8 mouse cellular contexts compared by ENCODE assay signal in the genomic region with DNA sequence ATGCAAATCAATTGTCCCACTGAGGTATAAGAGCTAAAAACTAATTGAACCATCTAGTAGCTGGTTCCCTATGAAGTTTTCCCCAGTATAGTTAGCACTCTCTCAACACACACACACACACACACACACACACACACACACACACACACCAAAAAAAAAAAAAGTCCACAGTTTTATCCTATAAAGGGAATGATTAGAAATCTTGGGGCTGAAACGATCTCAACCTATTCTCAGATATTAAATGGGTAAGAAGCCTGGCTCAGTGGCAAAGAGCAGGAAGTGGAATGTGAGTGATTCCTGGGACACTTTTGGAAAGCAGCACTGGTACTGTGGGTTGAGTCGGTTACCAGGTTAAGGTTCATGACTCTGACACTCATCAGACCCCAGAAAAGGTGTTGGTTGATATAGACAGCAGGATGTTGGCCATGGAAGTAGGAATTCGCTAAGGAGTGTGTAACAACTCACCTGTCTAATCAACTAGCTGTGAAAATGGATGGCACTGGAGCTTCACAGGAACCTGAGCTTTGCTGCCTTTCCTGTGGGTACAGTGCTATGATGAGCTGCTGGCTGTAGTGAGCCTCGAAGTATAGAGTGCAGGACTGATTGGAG.
DNase-seq lines count a peak whose midpoint lies in the region; ATAC-seq and TF ChIP-seq lines count a peak whose summit lies in the region.

No protein-coding gene starts in this region.

- ATAC-seq in neural tube, embryonic 15.5 days (ENCODE audit: low FRiP score), result no peak
- ATAC-seq in forebrain, embryonic 11.5 days (replicated peaks; ENCODE audit: low FRiP score), result peak; percentile 87
- ATAC-seq in hindbrain, embryonic 14.5 days (ENCODE audit: low FRiP score), result peak; percentile 75; the same call in 1 of the 2 replicates
- peak; percentile 87; the same call in 1 of the 2 replicates for ATAC-seq in limb, embryonic 12.5 days (ENCODE audit: insufficient number of reproducible peaks, insufficient read depth, low FRiP score, low TSS enrichment, low read depth)
- peak; percentile 71 for ATAC-seq in midbrain, embryonic 14.5 days (ENCODE audit: low FRiP score, low TSS enrichment)

- H3K9me3 ChIP-seq in neural tube, embryonic 15.5 days (replicated peaks), result peaks cover 9% of the 10 kb centered on the region; the same call in 1 of the 2 replicates
- peaks cover 14% of the 10 kb centered on the region for H3K9me3 ChIP-seq in forebrain, embryonic 11.5 days (ENCODE audit: control insufficient read depth, low read length)
- peaks cover 35% of the 10 kb centered on the region for H3K9me3 ChIP-seq in hindbrain, embryonic 14.5 days (ENCODE audit: control insufficient read depth, low read length)
- H3K9me3 ChIP-seq in limb, embryonic 12.5 days, result peaks cover 52% of the 10 kb centered on the region
- peaks cover 20% of the 10 kb centered on the region for H3K9me3 ChIP-seq in midbrain, embryonic 14.5 days (ENCODE audit: control insufficient read depth, low read length)

- TF ChIP-seq POLR2A in brain, embryonic 14.5 days (IDR thresholded peaks at IDR 0.05; ENCODE audit: borderline replicate concordance, extremely low read depth, insufficient read depth, insufficient read length, poor library complexity, severe bottlenecking), result no peak

- H3K9ac ChIP-seq in neural tube, embryonic 15.5 days (replicated peaks), result no peak overlapping the region
- H3K9ac ChIP-seq in forebrain, embryonic 11.5 days (ENCODE audit: low read length), result no peak overlapping the region
- H3K9ac ChIP-seq in hindbrain, embryonic 14.5 days, result no peak overlapping the region
- no peak overlapping the region for H3K9ac ChIP-seq in limb, embryonic 12.5 days (replicated peaks)
- H3K9ac ChIP-seq in midbrain, embryonic 14.5 days (replicated peaks; ENCODE audit: low read length), result no peak overlapping the region

- no peak for TF ChIP-seq CTCF in brain, embryonic 14.5 days (IDR thresholded peaks at IDR 0.05; ENCODE audit: borderline replicate concordance, extremely low read depth, insufficient read depth, insufficient read length)

- H3K4me2 ChIP-seq in neural tube, embryonic 15.5 days, result no peak overlapping the region
- H3K4me2 ChIP-seq in forebrain, embryonic 11.5 days (ENCODE audit: low read depth, low read length, severe bottlenecking), result no peak overlapping the region
- no peak overlapping the region for H3K4me2 ChIP-seq in hindbrain, embryonic 14.5 days (replicated peaks)
- H3K4me2 ChIP-seq in limb, embryonic 12.5 days, result no peak overlapping the region
- no peak overlapping the region for H3K4me2 ChIP-seq in midbrain, embryonic 14.5 days (ENCODE audit: low read length)

- H3K4me1 ChIP-seq in neural tube, embryonic 15.5 days, result no peaks in the 10 kb centered on the region
- H3K4me1 ChIP-seq in forebrain, embryonic 11.5 days (replicated peaks; ENCODE audit: control insufficient read depth, insufficient read depth, low read length), result no peaks in the 10 kb centered on the region
- no peaks in the 10 kb centered on the region for H3K4me1 ChIP-seq in hindbrain, embryonic 14.5 days (replicated peaks; ENCODE audit: control insufficient read depth, insufficient read depth, low read length)
- H3K4me1 ChIP-seq in limb, embryonic 12.5 days (replicated peaks), result no peaks in the 10 kb centered on the region
- no peaks in the 10 kb centered on the region for H3K4me1 ChIP-seq in midbrain, embryonic 14.5 days (ENCODE audit: control insufficient read depth, insufficient read depth, low read length)

- H3K27me3 ChIP-seq in neural tube, embryonic 15.5 days (replicated peaks), result no peaks in the 10 kb centered on the region
- H3K27me3 ChIP-seq in forebrain, embryonic 11.5 days (ENCODE audit: control insufficient read depth, insufficient read depth, low read length), result no peaks in the 10 kb centered on the region
- H3K27me3 ChIP-seq in hindbrain, embryonic 14.5 days (ENCODE audit: control insufficient read depth, insufficient read depth, low read length), result no peaks in the 10 kb centered on the region
- no peaks in the 10 kb centered on the region for H3K27me3 ChIP-seq in limb, embryonic 12.5 days
- no peaks in the 10 kb centered on the region for H3K27me3 ChIP-seq in midbrain, embryonic 14.5 days (ENCODE audit: control insufficient read depth, insufficient read depth, low read length)

- H3K4me3 ChIP-seq in neural tube, embryonic 15.5 days (replicated peaks), result no peak overlapping the region
- H3K4me3 ChIP-seq in forebrain, embryonic 11.5 days (ENCODE audit: low read depth, low read length), result no peak overlapping the region
- H3K4me3 ChIP-seq in hindbrain, embryonic 14.5 days (replicated peaks; ENCODE audit: low read length), result no peak overlapping the region
- H3K4me3 ChIP-seq in limb, embryonic 12.5 days (replicated peaks), result no peak overlapping the region
- no peak overlapping the region for H3K4me3 ChIP-seq in midbrain, embryonic 14.5 days (replicated peaks; ENCODE audit: low read depth, low read length)

- 64% methylated on average over 4 of the region's 4 CpGs for WGBS in neural tube, embryonic 15.5 days
- WGBS in forebrain, embryonic 11.5 days, result 64% methylated on average over 4 of the region's 4 CpGs
- 67% methylated on average over 4 of the region's 4 CpGs for WGBS in hindbrain, embryonic 14.5 days
- 68% methylated on average over 4 of the region's 4 CpGs for WGBS in limb, embryonic 12.5 days
- WGBS in midbrain, embryonic 14.5 days, result 60% methylated on average over 4 of the region's 4 CpGs

- no peak overlapping the region for H3K27ac ChIP-seq in neural tube, embryonic 15.5 days (replicated peaks)
- H3K27ac ChIP-seq in forebrain, embryonic 11.5 days (ENCODE audit: low read depth, low read length), result no peak overlapping the region
- H3K27ac ChIP-seq in hindbrain, embryonic 14.5 days, result no peak overlapping the region
- H3K27ac ChIP-seq in limb, embryonic 12.5 days, result no peak overlapping the region
- no peak overlapping the region for H3K27ac ChIP-seq in midbrain, embryonic 14.5 days (replicated peaks; ENCODE audit: low read depth, low read length)

- peak; percentile 98 for DNase-seq in neural tube, embryonic 10.5 days (ENCODE audit: extremely low spot score, low spot score)
- DNase-seq in brain, embryonic 14.5 days (ENCODE audit: low read depth), result peak; percentile 94
- peak; percentile 94 for DNase-seq in forebrain, embryonic 11.5 days (ENCODE audit: low spot score)
- DNase-seq in hindbrain, embryonic 14.5 days (ENCODE audit: low spot score), result peak; percentile 97
- DNase-seq in midbrain, embryonic 14.5 days, result peak; percentile 94
- DNase-seq in testis, postnatal 14 days (ENCODE audit: low spot score), result peak; percentile 59

- H3K36me3 ChIP-seq in neural tube, embryonic 15.5 days, result no peaks in the 10 kb centered on the region
- no peaks in the 10 kb centered on the region for H3K36me3 ChIP-seq in forebrain, embryonic 11.5 days (ENCODE audit: control insufficient read depth, insufficient read depth, low read length)
- no peaks in the 10 kb centered on the region for H3K36me3 ChIP-seq in hindbrain, embryonic 14.5 days (replicated peaks; ENCODE audit: control insufficient read depth, insufficient read depth)
- no peaks in the 10 kb centered on the region for H3K36me3 ChIP-seq in limb, embryonic 12.5 days
- no peaks in the 10 kb centered on the region for H3K36me3 ChIP-seq in midbrain, embryonic 14.5 days (ENCODE audit: control insufficient read depth, insufficient read depth, low read length)
